In genomic region chr11:69982877-69983276, GRCm38 (mm10) we compare ENCODE assay signal across 9 mouse cellular contexts. TPM values are rescaled to one million over a fixed set of nuclear protein-coding genes. Genes with fewer than 3 reads are reported as not detected.
A peak's percentile ranks its signal among the peaks of the same experiment; 100 is the strongest.
DNase-seq lines count a peak whose midpoint lies in the region; ATAC-seq and TF ChIP-seq lines count a peak whose summit lies in the region.
"Had no signal": no experiment of that assay in that cellular context is flagged by ENCODE, and none has a peak within 500 bp of the region (broad histone marks: within the 10 kb centered on the region; RNA-seq: fewer than 3 reads in every experiment).

No protein-coding gene starts in this region.

- TF ChIP-seq CTCF in kidney, adult 2 months (conservative IDR thresholded peaks at IDR 0.05; ENCODE audit: insufficient read depth, insufficient read length, low read depth, low read length): no peak

- ATAC-seq in kidney, embryonic 16.5 days (ENCODE audit: low FRiP score, low TSS enrichment): no peak
- ATAC-seq in forebrain, embryonic 15.5 days (replicated peaks): no peak
- ATAC-seq in intestine, embryonic 14.5 days (replicated peaks; ENCODE audit: low FRiP score, low TSS enrichment, low read depth): no peak
- no peak for ATAC-seq in neural tube, embryonic 12.5 days (ENCODE audit: low FRiP score, low read depth)
- ATAC-seq in CD4-positive, CD25-positive, alpha-beta regulatory T cell, adult 4 months: no peak
- ATAC-seq: Patski had no signal

- no peak for DNase-seq in kidney, adult 2 months
- DNase-seq in intestine, embryonic 14.5 days (ENCODE audit: low spot score): no peak
- DNase-seq in thymus, postnatal 25 days: no peak
- DNase-seq in cerebellum, adult 9-10 months: no peak

- peaks cover 33% of the 10 kb centered on the region for H3K36me3 ChIP-seq in kidney, embryonic 16.5 days (ENCODE audit: insufficient read depth, low read length)
- peaks cover 3% of the 10 kb centered on the region for H3K36me3 ChIP-seq in kidney, adult 2 months (ENCODE audit: control insufficient read depth, insufficient read depth, low read length)
- H3K36me3 ChIP-seq in forebrain, embryonic 15.5 days: peaks cover 40% of the 10 kb centered on the region
- H3K36me3 ChIP-seq in intestine, embryonic 14.5 days (ENCODE audit: control insufficient read depth, insufficient read depth, low read length): peaks cover 54% of the 10 kb centered on the region
- H3K36me3 ChIP-seq in neural tube, embryonic 12.5 days: peaks cover 40% of the 10 kb centered on the region

- no peaks in the 10 kb centered on the region for H3K27me3 ChIP-seq in kidney, embryonic 16.5 days (ENCODE audit: insufficient read depth, low read length)
- H3K27me3 ChIP-seq in kidney, adult 2 months (replicated peaks; ENCODE audit: control insufficient read depth, insufficient read depth, low read length): no peaks in the 10 kb centered on the region
- H3K27me3 ChIP-seq in forebrain, embryonic 15.5 days: no peaks in the 10 kb centered on the region
- H3K27me3 ChIP-seq in intestine, embryonic 14.5 days (replicated peaks; ENCODE audit: control insufficient read depth, insufficient read depth, low read length): no peaks in the 10 kb centered on the region
- H3K27me3 ChIP-seq in neural tube, embryonic 12.5 days (replicated peaks): no peaks in the 10 kb centered on the region
- H3K27me3 ChIP-seq: Patski had no signal

- H3K27ac ChIP-seq in kidney, embryonic 16.5 days (ENCODE audit: low read length): peak overlapping the region; percentile 61; the same call in 1 of the 2 replicates
- H3K27ac ChIP-seq in kidney, adult 2 months (ENCODE audit: insufficient read depth, low read depth, low read length): no peak overlapping the region
- H3K27ac ChIP-seq in forebrain, embryonic 15.5 days (replicated peaks): no peak overlapping the region
- H3K27ac ChIP-seq in intestine, embryonic 14.5 days (ENCODE audit: low read depth): no peak overlapping the region
- no peak overlapping the region for H3K27ac ChIP-seq in neural tube, embryonic 12.5 days

- no peaks in the 10 kb centered on the region for H3K9me3 ChIP-seq in kidney, embryonic 16.5 days (ENCODE audit: low read length)
- H3K9me3 ChIP-seq in forebrain, embryonic 15.5 days: no peaks in the 10 kb centered on the region
- H3K9me3 ChIP-seq in intestine, embryonic 14.5 days (ENCODE audit: control insufficient read depth, low read length): no peaks in the 10 kb centered on the region
- no peaks in the 10 kb centered on the region for H3K9me3 ChIP-seq in neural tube, embryonic 12.5 days

- H3K4me2 ChIP-seq in kidney, embryonic 16.5 days (replicated peaks; ENCODE audit: low read depth, low read length): peak overlapping the region; percentile 86
- peak overlapping the region; percentile 71 for H3K4me2 ChIP-seq in forebrain, embryonic 15.5 days (replicated peaks)
- H3K4me2 ChIP-seq in intestine, embryonic 14.5 days (ENCODE audit: low read length): peak overlapping the region; percentile 98
- peak overlapping the region; percentile 92 for H3K4me2 ChIP-seq in neural tube, embryonic 12.5 days (replicated peaks)

- H3K9ac ChIP-seq in kidney, embryonic 16.5 days (replicated peaks; ENCODE audit: low read length): peak overlapping the region; percentile 66
- H3K9ac ChIP-seq in forebrain, embryonic 15.5 days (replicated peaks): peak overlapping the region; percentile 98; the same call in 1 of the 2 replicates
- H3K9ac ChIP-seq in intestine, embryonic 14.5 days (ENCODE audit: low read length): peak overlapping the region; percentile 95; the same call in 1 of the 2 replicates
- H3K9ac ChIP-seq in neural tube, embryonic 12.5 days: peak overlapping the region; percentile 95

- no peak for TF ChIP-seq POLR2A in kidney, adult 2 months (IDR thresholded peaks at IDR 0.05; ENCODE audit: low read depth, low read length)

- 7% methylated on average over 5 of the region's 5 CpGs for WGBS in kidney, embryonic 16.5 days
- WGBS in kidney, adult 2 months: 20% methylated on average over 5 of the region's 5 CpGs
- 20% methylated on average over 5 of the region's 5 CpGs for WGBS in forebrain, embryonic 15.5 days
- 24% methylated on average over 5 of the region's 5 CpGs for WGBS in intestine, embryonic 14.5 days
- 45% methylated on average over 5 of the region's 5 CpGs for WGBS in neural tube, embryonic 12.5 days

- peaks cover 28% of the 10 kb centered on the region for H3K4me1 ChIP-seq in kidney, embryonic 16.5 days (ENCODE audit: insufficient read depth, low read length)
- H3K4me1 ChIP-seq in kidney, adult 2 months (ENCODE audit: control insufficient read depth, insufficient read depth, low read length): peaks cover 9% of the 10 kb centered on the region; the same call in 1 of the 2 replicates
- peaks cover 37% of the 10 kb centered on the region for H3K4me1 ChIP-seq in forebrain, embryonic 15.5 days
- peaks cover 24% of the 10 kb centered on the region for H3K4me1 ChIP-seq in intestine, embryonic 14.5 days (replicated peaks; ENCODE audit: control insufficient read depth, insufficient read depth, low read length)
- H3K4me1 ChIP-seq in neural tube, embryonic 12.5 days: peaks cover 27% of the 10 kb centered on the region

- H3K4me3 ChIP-seq in kidney, embryonic 16.5 days (ENCODE audit: low read length): peak overlapping the region; percentile 100
- H3K4me3 ChIP-seq in kidney, adult 2 months (ENCODE audit: insufficient read depth, low read depth, low read length): no peak overlapping the region
- peak overlapping the region; percentile 74 for H3K4me3 ChIP-seq in forebrain, embryonic 15.5 days
- H3K4me3 ChIP-seq in intestine, embryonic 14.5 days (ENCODE audit: low read depth, low read length): peak overlapping the region; percentile 99
- peak overlapping the region; percentile 94; the same call in 1 of the 2 replicates for H3K4me3 ChIP-seq in neural tube, embryonic 12.5 days

RNA-seq across cellular contexts. Expression of gene Elp5, which starts 0.6 kb away (rescaled TPM):
- 124 and 128 TPM in 2 replicates for polyA plus RNA-seq in kidney, embryonic 16.5 days (2015; fragmentation: Nextera tagmentation; extraction: Ambion mirVana)
- polyA plus RNA-seq in kidney, adult 2 months (2012; rRNA removed): 66.3 and 68.4 TPM in 2 replicates
- polyA plus RNA-seq in forebrain, embryonic 15.5 days (2015; fragmentation: Nextera tagmentation; extraction: Ambion mirVana): 170 and 171 TPM in 2 replicates
- polyA plus RNA-seq in intestine, embryonic 14.5 days (2014; fragmentation: Nextera tagmentation; extraction: Ambion mirVana): 104 and 119 TPM in 2 replicates
- 129 and 131 TPM in 2 replicates for polyA plus RNA-seq in neural tube, embryonic 12.5 days (2016; fragmentation: Nextera tagmentation; extraction: Ambion mirVana)
- polyA plus RNA-seq in CD4-positive, CD25-positive, alpha-beta regulatory T cell, adult 4 months (2017; shearing (Covaris generic)): 10 to 100 TPM; 69.7 to 79.3 TPM

RNA-seq across cellular contexts. Expression of gene Ctdnep1, which starts 1.9 kb away (rescaled TPM):
- polyA plus RNA-seq in kidney, embryonic 16.5 days (2015; fragmentation: Nextera tagmentation; extraction: Ambion mirVana): 35.7 and 35.8 TPM in 2 replicates
- polyA plus RNA-seq in kidney, adult 2 months (2012; rRNA removed): 84.4 and 104 TPM in 2 replicates
- polyA plus RNA-seq in forebrain, embryonic 15.5 days (2015; fragmentation: Nextera tagmentation; extraction: Ambion mirVana): 18.4 and 20.8 TPM in 2 replicates
- polyA plus RNA-seq in intestine, embryonic 14.5 days (2014; fragmentation: Nextera tagmentation; extraction: Ambion mirVana): 28.6 and 29.3 TPM in 2 replicates
- polyA plus RNA-seq in neural tube, embryonic 12.5 days (2016; fragmentation: Nextera tagmentation; extraction: Ambion mirVana): 23.0 and 24.3 TPM in 2 replicates
- polyA plus RNA-seq in CD4-positive, CD25-positive, alpha-beta regulatory T cell, adult 4 months (2017; shearing (Covaris generic)): 10 to 100 TPM; 21.1 to 25.4 TPM

RNA-seq across cellular contexts. Expression of gene Gabarap, which starts 8.1 kb away (rescaled TPM):
- 437 and 481 TPM in 2 replicates for polyA plus RNA-seq in kidney, embryonic 16.5 days (2015; fragmentation: Nextera tagmentation; extraction: Ambion mirVana)
- 746 and 1,018 TPM in 2 replicates for polyA plus RNA-seq in kidney, adult 2 months (2012; rRNA removed)
- 610 and 626 TPM in 2 replicates for polyA plus RNA-seq in forebrain, embryonic 15.5 days (2015; fragmentation: Nextera tagmentation; extraction: Ambion mirVana)
- polyA plus RNA-seq in intestine, embryonic 14.5 days (2014; fragmentation: Nextera tagmentation; extraction: Ambion mirVana): 481 and 495 TPM in 2 replicates
- 577 and 592 TPM in 2 replicates for polyA plus RNA-seq in neural tube, embryonic 12.5 days (2016; fragmentation: Nextera tagmentation; extraction: Ambion mirVana)
- polyA plus RNA-seq in CD4-positive, CD25-positive, alpha-beta regulatory T cell, adult 4 months (2017; shearing (Covaris generic)): 100 to 1,000 TPM; 282 to 355 TPM

RNA-seq across cellular contexts. Expression of gene Phf23, which starts 12.7 kb away (rescaled TPM):
- 69.1 and 74.5 TPM in 2 replicates for polyA plus RNA-seq in kidney, embryonic 16.5 days (2015; fragmentation: Nextera tagmentation; extraction: Ambion mirVana)
- polyA plus RNA-seq in kidney, adult 2 months (2012; rRNA removed): 16.0 and 21.4 TPM in 2 replicates
- 71.5 and 75.6 TPM in 2 replicates for polyA plus RNA-seq in forebrain, embryonic 15.5 days (2015; fragmentation: Nextera tagmentation; extraction: Ambion mirVana)
- 37.6 and 43.9 TPM in 2 replicates for polyA plus RNA-seq in intestine, embryonic 14.5 days (2014; fragmentation: Nextera tagmentation; extraction: Ambion mirVana)
- polyA plus RNA-seq in neural tube, embryonic 12.5 days (2016; fragmentation: Nextera tagmentation; extraction: Ambion mirVana): 89.4 and 92.5 TPM in 2 replicates
- 10 to 100 TPM; 41.3 to 43.5 TPM for polyA plus RNA-seq in CD4-positive, CD25-positive, alpha-beta regulatory T cell, adult 4 months (2017; shearing (Covaris generic))

RNA-seq across cellular contexts. Expression of gene Dvl2, which starts 17.5 kb away (rescaled TPM):
- 39.1 and 40.7 TPM in 2 replicates for polyA plus RNA-seq in kidney, embryonic 16.5 days (2015; fragmentation: Nextera tagmentation; extraction: Ambion mirVana)
- 8.5 and 9.6 TPM in 2 replicates for polyA plus RNA-seq in kidney, adult 2 months (2012; rRNA removed)
- 35.3 and 37.5 TPM in 2 replicates for polyA plus RNA-seq in forebrain, embryonic 15.5 days (2015; fragmentation: Nextera tagmentation; extraction: Ambion mirVana)
- polyA plus RNA-seq in intestine, embryonic 14.5 days (2014; fragmentation: Nextera tagmentation; extraction: Ambion mirVana): 32.0 and 32.6 TPM in 2 replicates
- polyA plus RNA-seq in neural tube, embryonic 12.5 days (2016; fragmentation: Nextera tagmentation; extraction: Ambion mirVana): 39.0 and 40.7 TPM in 2 replicates
- 1 to 10 TPM; 4.0 to 4.6 TPM for polyA plus RNA-seq in CD4-positive, CD25-positive, alpha-beta regulatory T cell, adult 4 months (2017; shearing (Covaris generic))
